Mouse (Mus musculus) heart, embryonic 13.5 days (tissue): ENCODE results near the gene Inmt. TPM values are rescaled to one million over a fixed set of nuclear protein-coding genes. Genes with fewer than 3 reads are reported as not detected.
"Not testable (repeated sequence)": the region's sequence is repeated elsewhere in the genome, so short reads cannot be mapped to it uniquely, and the experiment has no call there.

ENCODE experiments used
- ATAC-seq: fragments of 200-750 bp; cut with Nextera tagmentation; 2 replicates; pipeline ENCODE4 v1.8.0; 2017; ENCODE audit warnings: moderate TSS enrichment; ENCODE audit not compliant: insufficient number of reproducible peaks, low FRiP score, low TSS enrichment; ENCODE audit errors: extremely low read depth
- H3K27ac ChIP-seq: fragments of 300-500 bp; sonication (generic); replicated peaks from 2 replicates; pipeline ENCODE4 v1.5.1; 2015; ENCODE audit warnings: moderate library complexity, mild to moderate bottlenecking, inconsistent platforms
- H3K27me3 ChIP-seq: fragments of 300-500 bp; sonication (generic); replicated peaks from 2 replicates; pipeline ENCODE4 v1.6.1; 2015; ENCODE audit warnings: mild to moderate bottlenecking, inconsistent platforms
- H3K36me3 ChIP-seq: fragments of 300-500 bp; sonication (generic); 2 replicates; pipeline ENCODE4 v1.6.1; 2015; ENCODE audit warnings: mild to moderate bottlenecking, inconsistent platforms
- H3K4me1 ChIP-seq: fragments of 300-500 bp; sonication (generic); 2 replicates; pipeline ENCODE4 v1.6.1; 2015; ENCODE audit warnings: inconsistent platforms
- H3K4me2 ChIP-seq: fragments of 300-500 bp; sonication (generic); 2 replicates; pipeline ENCODE4 v1.6.1; 2015; ENCODE audit warnings: inconsistent platforms, mild to moderate bottlenecking, moderate library complexity
- H3K4me3 ChIP-seq: fragments of 300-500 bp; sonication (generic); 2 replicates; pipeline ENCODE4 v1.5.1; 2015; ENCODE audit warnings: moderate library complexity, mild to moderate bottlenecking, inconsistent platforms
- H3K9ac ChIP-seq: fragments of 300-500 bp; sonication (generic); 2 replicates; pipeline ENCODE4 v1.6.1; 2015; ENCODE audit warnings: inconsistent platforms, mild to moderate bottlenecking, moderate library complexity
- H3K9me3 ChIP-seq: fragments of 300-500 bp; sonication (generic); 2 replicates; pipeline ENCODE4 v1.6.1; 2016; ENCODE audit warnings: inconsistent platforms
- WGBS: fragments of 180-500 bp; shearing (Covaris S2); methylation state at CpG from one replicate; pipeline ENCODE4 v1.1.7; 2015; ENCODE audit warnings: mixed read lengths; 5-methylcytosine and 5-hydroxymethylcytosine counted together
- polyA plus RNA-seq: library from polyadenylated mRNA; unstranded; fragments of >200 nt; fragmentation: Nextera tagmentation; extraction: Ambion mirVana; gene quantifications from 2 replicates; pipeline ENCODE4 v1.2.1, GENCODE M21; 2015

The Inmt gene
- polyA plus RNA-seq, 1 experiment from 2014 or later, result 0.40 TPM

- no peaks in the 10 kb centered on the region for H3K27me3 ChIP-seq
- H3K9me3 ChIP-seq, result no peaks in the 10 kb centered on the region
- H3K9ac ChIP-seq, result no peak overlapping the region
- no peak overlapping the region for H3K27ac ChIP-seq
- H3K4me2 ChIP-seq, result no peak overlapping the region
- H3K36me3 ChIP-seq, result no peaks in the 10 kb centered on the region
- no peak overlapping the region for H3K4me3 ChIP-seq
- no peaks in the 10 kb centered on the region for H3K4me1 ChIP-seq
- ATAC-seq, result no peak
Observed at GRCm38 (mm10) chr6:55189406-55189805, 14.6 kb upstream of the Inmt start.

- WGBS, result 90% methylated on average over 17 of the region's 17 CpGs
- H3K27me3 ChIP-seq, H3K4me3 ChIP-seq, H3K9ac ChIP-seq, H3K27ac ChIP-seq, H3K4me2 ChIP-seq, H3K9me3 ChIP-seq, ATAC-seq, H3K36me3 ChIP-seq, H3K4me1 ChIP-seq: not testable (repeated sequence)
Observed at GRCm38 (mm10) chr6:55187827-55188226, 13.0 kb upstream of the Inmt start.

- no peak overlapping the region for H3K4me2 ChIP-seq
- H3K36me3 ChIP-seq, result no peaks in the 10 kb centered on the region
- H3K4me1 ChIP-seq, result no peaks in the 10 kb centered on the region
- H3K9ac ChIP-seq, result no peak overlapping the region
- no peak for ATAC-seq
- no peaks in the 10 kb centered on the region for H3K9me3 ChIP-seq
- WGBS, result 89% methylated on average over 1 of the region's 1 CpGs
- H3K27me3 ChIP-seq, result no peaks in the 10 kb centered on the region
- H3K27ac ChIP-seq, result no peak overlapping the region
- H3K4me3 ChIP-seq, result no peak overlapping the region
Observed at GRCm38 (mm10) chr6:55182655-55183430, 8.0 kb upstream of the Inmt start.

- H3K9me3 ChIP-seq, result no peaks in the 10 kb centered on the region
- 73% methylated on average over 7 of the region's 7 CpGs for WGBS
Observed at GRCm38 (mm10) chr6:55179560-55179959, 4.7 kb upstream of the Inmt start.

GRCm38 (mm10) chr6:55177060-55177732 is 2.4 kb upstream of the Inmt start:
- no peak overlapping the region for H3K9ac ChIP-seq
- peaks cover 5% of the 10 kb centered on the region; the same call in 1 of the 2 replicates for H3K27me3 ChIP-seq
- no peak overlapping the region for H3K4me3 ChIP-seq
- ATAC-seq, result no peak
- H3K4me1 ChIP-seq, result peaks cover 11% of the 10 kb centered on the region
- no peaks in the 10 kb centered on the region for H3K9me3 ChIP-seq
- WGBS, result 50% methylated on average over 12 of the region's 12 CpGs
- no peak overlapping the region for H3K27ac ChIP-seq
- no peaks in the 10 kb centered on the region for H3K36me3 ChIP-seq
- no peak overlapping the region for H3K4me2 ChIP-seq

More at GRCm38 (mm10) chr6:55179560-55179959, 4.7 kb upstream of the Inmt start:
- Histone ChIP-seq H3K36me3 (no peaks in the 10 kb centered on the region), H3K4me3 (no peak overlapping the region), H3K4me1 (peaks cover 11% of the 10 kb centered on the region), H3K27ac (no peak overlapping the region), H3K27me3 (peaks cover 5% of the 10 kb centered on the region; the same call in 1 of the 2 replicates), H3K9ac (no peak overlapping the region), H3K4me2 (no peak overlapping the region)
- ATAC-seq, result no peak

GRCm38 (mm10) chr6:55175892-55176291 is 1.0 kb upstream of the Inmt start:
- Histone ChIP-seq H3K9ac (no peak overlapping the region), H3K36me3 (no peaks in the 10 kb centered on the region), H3K27me3 (peaks cover 5% of the 10 kb centered on the region; the same call in 1 of the 2 replicates), H3K4me1 (peaks cover 11% of the 10 kb centered on the region), H3K4me3 (no peak overlapping the region), H3K27ac (no peak overlapping the region), H3K4me2 (no peak overlapping the region), H3K9me3 (no peaks in the 10 kb centered on the region)
- 46% methylated on average over 5 of the region's 5 CpGs for WGBS
- ATAC-seq, result no peak

GRCm38 (mm10) chr6:55175456-55175855 is 613 bp upstream of the Inmt start:
- no peaks in the 10 kb centered on the region for H3K9me3 ChIP-seq
- 29% methylated on average over 2 of the region's 2 CpGs for WGBS
- no peak overlapping the region for H3K4me2 ChIP-seq
- H3K9ac ChIP-seq, result no peak overlapping the region
- H3K4me1 ChIP-seq, result peaks cover 11% of the 10 kb centered on the region
- H3K4me3 ChIP-seq, result no peak overlapping the region
- no peaks in the 10 kb centered on the region for H3K36me3 ChIP-seq
- H3K27ac ChIP-seq, result no peak overlapping the region
- peaks cover 5% of the 10 kb centered on the region; the same call in 1 of the 2 replicates for H3K27me3 ChIP-seq
- ATAC-seq, result no peak

- Histone ChIP-seq H3K9me3 (no peaks in the 10 kb centered on the region), H3K4me2 (no peak overlapping the region), H3K27me3 (peaks cover 6% of the 10 kb centered on the region), H3K4me3 (no peak overlapping the region), H3K27ac (no peak overlapping the region), H3K4me1 (peaks cover 11% of the 10 kb centered on the region), H3K36me3 (no peaks in the 10 kb centered on the region), H3K9ac (no peak overlapping the region)
- 51% methylated on average over 3 of the region's 3 CpGs for WGBS
- ATAC-seq, result no peak
Observed at GRCm38 (mm10) chr6:55173941-55174349, 898 bp downstream of the Inmt start.

- WGBS, result 62% methylated on average over 10 of the region's 10 CpGs
Observed at GRCm38 (mm10) chr6:55173171-55173570, 1.7 kb downstream of the Inmt start.

GRCm38 (mm10) chr6:55171638-55172037 is 3.2 kb downstream of the Inmt start:
- ATAC-seq, result no peak
- WGBS, result 54% methylated on average over 4 of the region's 4 CpGs
- Histone ChIP-seq H3K4me2 (no peak overlapping the region), H3K9ac (no peak overlapping the region), H3K27ac (no peak overlapping the region), H3K9me3 (no peaks in the 10 kb centered on the region), H3K4me3 (no peak overlapping the region), H3K36me3 (no peaks in the 10 kb centered on the region), H3K4me1 (peaks cover 11% of the 10 kb centered on the region), H3K27me3 (peaks cover 8% of the 10 kb centered on the region)

More at GRCm38 (mm10) chr6:55173171-55173570, 1.7 kb downstream of the Inmt start:
- H3K4me3 ChIP-seq, result no peak overlapping the region
- peaks cover 11% of the 10 kb centered on the region for H3K4me1 ChIP-seq
- no peak overlapping the region for H3K9ac ChIP-seq
- no peak overlapping the region for H3K4me2 ChIP-seq
- peaks cover 8% of the 10 kb centered on the region for H3K27me3 ChIP-seq
- 0 out of 2 replicates have a peak, but pooled peaks have one; percentile 10 for ATAC-seq
- H3K27ac ChIP-seq, result no peak overlapping the region
- no peaks in the 10 kb centered on the region for H3K36me3 ChIP-seq
- H3K9me3 ChIP-seq, result no peaks in the 10 kb centered on the region

- ATAC-seq, result no peak
- Histone ChIP-seq H3K4me3 (no peak overlapping the region), H3K27ac (no peak overlapping the region), H3K9ac (no peak overlapping the region), H3K4me2 (no peak overlapping the region), H3K27me3 (peaks cover 13% of the 10 kb centered on the region), H3K9me3 (no peaks in the 10 kb centered on the region), H3K36me3 (no peaks in the 10 kb centered on the region), H3K4me1 (no peaks in the 10 kb centered on the region)
- 64% methylated on average over 5 of the region's 5 CpGs for WGBS
Observed at GRCm38 (mm10) chr6:55169818-55170217, 5.0 kb downstream of the Inmt start.
